Mouse (Mus musculus) lung, postnatal 14 days (tissue): ENCODE results near the gene Tmub1.

ENCODE experiments used
- DNase-seq: peaks from one replicate; pipeline ENCODE4 v3.0.0; 2021

The Tmub1 gene

GRCm38 (mm10) chr5:24453283-24453984 is 5.8 kb upstream of the Tmub1 start:
- no peak for DNase-seq

- peak; percentile 21 for DNase-seq
These were observed 5.1 kb upstream of the Tmub1 start for GRCm38 (mm10) chr5:24452691-24453233.

- peak; percentile 37 for DNase-seq
These were observed 4.5 kb upstream of the Tmub1 start, which contains the start of gene Agap3 for GRCm38 (mm10) chr5:24452030-24452690. TSS of gene Agap3 (plus strand) at chr5:24452177.

GRCm38 (mm10) chr5:24451264-24452029 is 3.8 kb upstream of the Tmub1 start:
- DNase-seq = peak; percentile 90

GRCm38 (mm10) chr5:24446630-24447029 is 1.0 kb downstream of the Tmub1 start:
- DNase-seq = no peak

GRCm38 (mm10) chr5:24445428-24446080 is 2.1 kb downstream of the Tmub1 start:
- no peak for DNase-seq

- DNase-seq = peak; percentile 96
These were observed 2.8 kb downstream of the Tmub1 start, which contains the start of gene Fastk for GRCm38 (mm10) chr5:24444746-24445427. TSS of gene Fastk (minus strand) at chr5:24445287.

GRCm38 (mm10) chr5:24443927-24444326 is 3.7 kb downstream of the Tmub1 start:
- no peak for DNase-seq

- no peak for DNase-seq
These were observed 4.5 kb downstream of the Tmub1 start for GRCm38 (mm10) chr5:24443204-24443603.

- DNase-seq = no peak
These were observed 5.6 kb downstream of the Tmub1 start for GRCm38 (mm10) chr5:24442029-24442428.

GRCm38 (mm10) chr5:24441187-24441586 is 6.5 kb downstream of the Tmub1 start:
- no peak for DNase-seq

- no peak for DNase-seq
These were observed 13.7 kb downstream of the Tmub1 start for GRCm38 (mm10) chr5:24433993-24434392.

- no peak for DNase-seq
These were observed 19.1 kb downstream of the Tmub1 start for GRCm38 (mm10) chr5:24428596-24428995.

GRCm38 (mm10) chr5:24427981-24428402 is 19.7 kb downstream of the Tmub1 start:
- peak; percentile 30 for DNase-seq

- DNase-seq = no peak
These were observed 20.4 kb downstream of the Tmub1 start for GRCm38 (mm10) chr5:24427285-24427633.

GRCm38 (mm10) chr5:24426556-24427284 is 20.9 kb downstream of the Tmub1 start:
- no peak for DNase-seq

- DNase-seq = no peak
These were observed 21.6 kb downstream of the Tmub1 start for GRCm38 (mm10) chr5:24426037-24426432.

- peak; percentile 56 for DNase-seq
These were observed 22.1 kb downstream of the Tmub1 start for GRCm38 (mm10) chr5:24425421-24426036.

- DNase-seq = peak; percentile 86
These were observed 22.7 kb downstream of the Tmub1 start for GRCm38 (mm10) chr5:24424861-24425411.

GRCm38 (mm10) chr5:24424004-24424781 is 23.5 kb downstream of the Tmub1 start:
- DNase-seq = peak; percentile 42
